Mouse (Mus musculus) liver, embryonic 11.5 days (tissue): Measurements from ENCODE around the gene Crx. TPM values are rescaled to one million over a fixed set of nuclear protein-coding genes. Genes with fewer than 3 reads are reported as not detected.
"Not testable (repeated sequence)": the region's sequence is repeated elsewhere in the genome, so short reads cannot be mapped to it uniquely, and the experiment has no call there.

Experiments used
- ATAC-seq: fragments of 200-750 bp; cut with Nextera tagmentation; replicated peaks from 2 replicates; pipeline ENCODE4 v1.8.0; 2017; ENCODE audit warnings: moderate number of reproducible peaks, mild to moderate bottlenecking, moderate TSS enrichment, moderate library complexity; ENCODE audit not compliant: low FRiP score
- DNase-seq: peaks from one replicate; pipeline ENCODE4 v3.0.0-alpha.2; 2017; ENCODE audit warnings: low spot score
- H3K27ac ChIP-seq: fragments of 300-500 bp; sonication (generic); 2 replicates; pipeline ENCODE4 v1.5.1; 2014; ENCODE audit warnings: mild to moderate bottlenecking, low read depth, low read length, control low read depth
- H3K27me3 ChIP-seq: fragments of 300-500 bp; sonication (generic); replicated peaks from 2 replicates; pipeline ENCODE4 v1.6.1; 2014; ENCODE audit warnings: low read length, mixed read lengths; ENCODE audit not compliant: control insufficient read depth, insufficient read depth
- H3K36me3 ChIP-seq: fragments of 300-500 bp; sonication (generic); 2 replicates; pipeline ENCODE4 v1.6.1; 2014; ENCODE audit warnings: mild to moderate bottlenecking, low read length, moderate library complexity, mixed read lengths; ENCODE audit not compliant: control insufficient read depth, insufficient read depth
- H3K4me1 ChIP-seq: fragments of 300-500 bp; sonication (generic); replicated peaks from 2 replicates; pipeline ENCODE4 v1.6.1; 2014; ENCODE audit warnings: low read length, mixed read lengths; ENCODE audit not compliant: control insufficient read depth, insufficient read depth
- H3K4me2 ChIP-seq: fragments of 300-500 bp; sonication (generic); 2 replicates; pipeline ENCODE4 v1.6.1; 2014; ENCODE audit warnings: mild to moderate bottlenecking, control low read depth, moderate library complexity
- H3K4me3 ChIP-seq: fragments of 300-500 bp; sonication (generic); 2 replicates; pipeline ENCODE4 v1.5.1; 2014; ENCODE audit warnings: low read depth, low read length, control low read depth
- H3K9ac ChIP-seq: fragments of 300-500 bp; sonication (generic); 2 replicates; pipeline ENCODE4 v1.6.1; 2014; ENCODE audit warnings: low read depth, low read length, control low read depth
- H3K9me3 ChIP-seq: fragments of 300-500 bp; sonication (generic); 2 replicates; pipeline ENCODE4 v1.6.1; 2016; ENCODE audit warnings: low read length, inconsistent platforms, mixed read lengths; ENCODE audit not compliant: control insufficient read depth
- WGBS: fragments of 180-500 bp; shearing (Covaris S2); extraction: QIAGEN DNeasy Blood & Tissue Kit; methylation state at CpG from one replicate; pipeline ENCODE4 v1.1.7; 2014; 5-methylcytosine and 5-hydroxymethylcytosine counted together
- polyA plus RNA-seq: library from polyadenylated mRNA; unstranded; fragments of >200 nt; fragmentation: Nextera tagmentation; extraction: Ambion mirVana; gene quantifications from 2 replicates; pipeline ENCODE4 v1.2.1, GENCODE M21; 2014

The Crx gene
- polyA plus RNA-seq, 1 experiment from 2014 or later = not detected

GRCm38 (mm10) chr7:15915695-15916094 is 35.9 kb upstream of the Crx start:
- ATAC-seq = not testable (repeated sequence)
- 84% methylated on average over 4 of the region's 4 CpGs for WGBS

GRCm38 (mm10) chr7:15914751-15915150 is 35.0 kb upstream of the Crx start:
- peaks cover 14% of the 10 kb centered on the region; the same call in 1 of the 2 replicates for H3K36me3 ChIP-seq
- no peak for ATAC-seq
- no peak overlapping the region for H3K4me3 ChIP-seq
- 73% methylated on average over 2 of the region's 2 CpGs for WGBS
- H3K9me3 ChIP-seq = no peaks in the 10 kb centered on the region
- peaks cover 5% of the 10 kb centered on the region; the same call in 1 of the 2 replicates for H3K4me1 ChIP-seq
- no peak overlapping the region for H3K27ac ChIP-seq
- H3K9ac ChIP-seq = no peak overlapping the region
- DNase-seq = no peak
- no peaks in the 10 kb centered on the region for H3K27me3 ChIP-seq
- H3K4me2 ChIP-seq = no peak overlapping the region

More at GRCm38 (mm10) chr7:15915695-15916094, 35.9 kb upstream of the Crx start:
- not testable (repeated sequence) for DNase-seq, H3K27me3 ChIP-seq, H3K4me2 ChIP-seq, H3K9me3 ChIP-seq, H3K9ac ChIP-seq, H3K4me3 ChIP-seq, H3K27ac ChIP-seq
- H3K4me1 ChIP-seq = peaks cover 14% of the 10 kb centered on the region
- H3K36me3 ChIP-seq = peaks cover 20% of the 10 kb centered on the region; the same call in 1 of the 2 replicates

GRCm38 (mm10) chr7:15914252-15914651 is 34.5 kb upstream of the Crx start:
- Histone ChIP-seq H3K4me1 (peaks cover under 1% of the 10 kb centered on the region; the same call in 1 of the 2 replicates), H3K9ac (no peak overlapping the region), H3K4me2 (no peak overlapping the region), H3K27me3 (no peaks in the 10 kb centered on the region), H3K9me3 (no peaks in the 10 kb centered on the region), H3K36me3 (peaks cover 10% of the 10 kb centered on the region; the same call in 1 of the 2 replicates), H3K27ac (no peak overlapping the region), H3K4me3 (no peak overlapping the region)
- DNase-seq (no peak), ATAC-seq (no peak)
- WGBS = 30% methylated on average over 2 of the region's 2 CpGs

GRCm38 (mm10) chr7:15912183-15912582 is 32.4 kb upstream of the Crx start:
- peak; percentile 80 for DNase-seq
- no peak overlapping the region for H3K4me2 ChIP-seq
- H3K36me3 ChIP-seq = peaks cover 2% of the 10 kb centered on the region; the same call in 1 of the 2 replicates
- 3% methylated on average over 4 of the region's 4 CpGs for WGBS
- no peaks in the 10 kb centered on the region for H3K4me1 ChIP-seq
- H3K27ac ChIP-seq = no peak overlapping the region
- no peaks in the 10 kb centered on the region for H3K9me3 ChIP-seq
- no peak overlapping the region for H3K4me3 ChIP-seq
- peak; percentile 58 for ATAC-seq
- no peak overlapping the region for H3K9ac ChIP-seq
- H3K27me3 ChIP-seq = no peaks in the 10 kb centered on the region

GRCm38 (mm10) chr7:15910521-15910920 is 30.8 kb upstream of the Crx start:
- Histone ChIP-seq H3K4me2 (no peak overlapping the region), H3K9me3 (no peaks in the 10 kb centered on the region), H3K36me3 (no peaks in the 10 kb centered on the region), H3K27ac (no peak overlapping the region), H3K27me3 (no peaks in the 10 kb centered on the region), H3K4me1 (no peaks in the 10 kb centered on the region), H3K9ac (no peak overlapping the region), H3K4me3 (no peak overlapping the region)
- WGBS = 77% methylated on average over 5 of the region's 5 CpGs
- DNase-seq = no peak
- ATAC-seq = no peak

GRCm38 (mm10) chr7:15907971-15908590 is 28.3 kb upstream of the Crx start:
- no peak overlapping the region for H3K27ac ChIP-seq
- DNase-seq (no peak), ATAC-seq (no peak)
- no peak overlapping the region for H3K9ac ChIP-seq
- no peaks in the 10 kb centered on the region for H3K4me1 ChIP-seq
- 64% methylated on average over 8 of the region's 8 CpGs for WGBS
- no peak overlapping the region for H3K4me2 ChIP-seq
- no peak overlapping the region for H3K4me3 ChIP-seq
- no peaks in the 10 kb centered on the region for H3K27me3 ChIP-seq
- no peaks in the 10 kb centered on the region for H3K9me3 ChIP-seq
- no peaks in the 10 kb centered on the region for H3K36me3 ChIP-seq

GRCm38 (mm10) chr7:15906602-15907001 is 26.8 kb upstream of the Crx start:
- H3K9me3 ChIP-seq = no peaks in the 10 kb centered on the region
- no peaks in the 10 kb centered on the region for H3K36me3 ChIP-seq
- no peaks in the 10 kb centered on the region for H3K4me1 ChIP-seq
- 58% methylated on average over 1 of the region's 1 CpGs for WGBS
- H3K9ac ChIP-seq = no peak overlapping the region
- no peaks in the 10 kb centered on the region for H3K27me3 ChIP-seq
- DNase-seq (no peak), ATAC-seq (no peak)
- no peak overlapping the region for H3K4me3 ChIP-seq
- no peak overlapping the region for H3K4me2 ChIP-seq
- H3K27ac ChIP-seq = no peak overlapping the region

- H3K9me3 ChIP-seq = no peaks in the 10 kb centered on the region
- DNase-seq (no peak), ATAC-seq (no peak)
- H3K36me3 ChIP-seq = no peaks in the 10 kb centered on the region
- no peaks in the 10 kb centered on the region for H3K27me3 ChIP-seq
- H3K4me2 ChIP-seq = no peak overlapping the region
- no peak overlapping the region for H3K9ac ChIP-seq
- 81% methylated on average over 7 of the region's 7 CpGs for WGBS
- H3K4me1 ChIP-seq = no peaks in the 10 kb centered on the region
- no peak overlapping the region for H3K4me3 ChIP-seq
- H3K27ac ChIP-seq = no peak overlapping the region
Measured at GRCm38 (mm10) chr7:15905861-15906260, 26.1 kb upstream of the Crx start.

GRCm38 (mm10) chr7:15901366-15902048 is 21.7 kb upstream of the Crx start:
- no peak for ATAC-seq
- no peak overlapping the region for H3K4me2 ChIP-seq
- H3K27me3 ChIP-seq = no peaks in the 10 kb centered on the region
- 57% methylated on average over 9 of the region's 9 CpGs for WGBS
- H3K4me3 ChIP-seq = no peak overlapping the region
- no peak overlapping the region for H3K9ac ChIP-seq
- no peak overlapping the region for H3K27ac ChIP-seq
- no peak for DNase-seq
- H3K4me1 ChIP-seq = no peaks in the 10 kb centered on the region
- H3K36me3 ChIP-seq = no peaks in the 10 kb centered on the region
- no peaks in the 10 kb centered on the region for H3K9me3 ChIP-seq
